Mouse (Mus musculus) midbrain, embryonic 13.5 days (tissue): ENCODE results near the gene Rpl13. TPM values are rescaled to one million over a fixed set of nuclear protein-coding genes. Genes with fewer than 3 reads are reported as not detected.
"Not testable (repeated sequence)": the region's sequence is repeated elsewhere in the genome, so short reads cannot be mapped to it uniquely, and the experiment has no call there.

Experiments
- ATAC-seq: fragments of 200-750 bp; cut with Nextera tagmentation; 2 replicates; pipeline ENCODE4 v1.8.0; 2017; ENCODE audit warnings: mild to moderate bottlenecking, moderate TSS enrichment, moderate library complexity
- H3K27ac ChIP-seq: fragments of 300-500 bp; sonication (generic); 2 replicates; pipeline ENCODE4 v1.5.1; 2015; ENCODE audit warnings: inconsistent platforms, mild to moderate bottlenecking, moderate library complexity
- H3K27me3 ChIP-seq: fragments of 300-500 bp; sonication (generic); 2 replicates; pipeline ENCODE4 v1.6.1; 2015; ENCODE audit warnings: mild to moderate bottlenecking, inconsistent platforms
- H3K36me3 ChIP-seq: fragments of 300-500 bp; sonication (generic); 2 replicates; pipeline ENCODE4 v1.6.1; 2015; ENCODE audit warnings: mild to moderate bottlenecking, inconsistent platforms
- H3K4me1 ChIP-seq: fragments of 300-500 bp; sonication (generic); replicated peaks from 2 replicates; pipeline ENCODE4 v1.6.1; 2015; ENCODE audit warnings: inconsistent platforms
- H3K4me2 ChIP-seq: fragments of 300-500 bp; sonication (generic); replicated peaks from 2 replicates; pipeline ENCODE4 v1.6.1; 2015; ENCODE audit warnings: moderate library complexity, mild to moderate bottlenecking, inconsistent platforms
- H3K4me3 ChIP-seq: fragments of 300-500 bp; sonication (generic); replicated peaks from 2 replicates; pipeline ENCODE4 v1.5.1; 2015; ENCODE audit warnings: mild to moderate bottlenecking, inconsistent platforms
- H3K9ac ChIP-seq: fragments of 300-500 bp; sonication (generic); replicated peaks from 2 replicates; pipeline ENCODE4 v1.6.1; 2015; ENCODE audit warnings: mild to moderate bottlenecking, inconsistent platforms
- H3K9me3 ChIP-seq: fragments of 300-500 bp; sonication (generic); 2 replicates; pipeline ENCODE4 v1.6.1; 2016; ENCODE audit warnings: mild to moderate bottlenecking, inconsistent platforms
- whole genome bisulfite sequencing: fragments of 180-500 bp; shearing (Covaris S2); methylation state at CpG from one replicate; pipeline ENCODE4 v1.1.7; 2015; 5-methylcytosine and 5-hydroxymethylcytosine counted together
- polyA plus RNA-seq: library from polyadenylated mRNA; unstranded; fragments of >200 nt; fragmentation: Nextera tagmentation; extraction: Ambion mirVana; gene quantifications from 2 replicates; pipeline ENCODE4 v1.2.1, GENCODE M21; 2015

Rpl13 gene
- polyA plus RNA-seq, 1 experiment from 2014 or later = 798 TPM

GRCm38 (mm10) chr8:123097216-123097615, 4.9 kb upstream of the Rpl13 start:
- Histone ChIP-seq H3K4me3 (no peak overlapping the region), H3K36me3 (peaks cover 53% of the 10 kb centered on the region), H3K4me2 (no peak overlapping the region), H3K9ac (0 out of 2 replicates have a peak overlapping the region, but pooled peaks have one; percentile 15), H3K27me3 (no peaks in the 10 kb centered on the region), H3K27ac (no peak overlapping the region), H3K4me1 (peaks cover 4% of the 10 kb centered on the region), H3K9me3 (no peaks in the 10 kb centered on the region)
- WGBS = 92% methylated on average over 11 of the region's 11 CpGs
- no peak for ATAC-seq

- no peaks in the 10 kb centered on the region for H3K27me3 ChIP-seq
- H3K4me2 ChIP-seq = no peak overlapping the region
- H3K4me1 ChIP-seq = peaks cover 4% of the 10 kb centered on the region
- no peak overlapping the region for H3K4me3 ChIP-seq
- H3K27ac ChIP-seq = no peak overlapping the region
- ATAC-seq = no peak
- H3K9ac ChIP-seq = no peak overlapping the region; the same call in 1 of the 2 replicates
- no peaks in the 10 kb centered on the region for H3K9me3 ChIP-seq
- peaks cover 48% of the 10 kb centered on the region for H3K36me3 ChIP-seq
- 72% methylated on average over 12 of the region's 12 CpGs for WGBS
Observed at GRCm38 (mm10) chr8:123097786-123098584, 4.2 kb upstream of the Rpl13 start.

- H3K9ac ChIP-seq = no peak overlapping the region; the same call in 1 of the 2 replicates
- no peak overlapping the region for H3K4me3 ChIP-seq
- H3K4me2 ChIP-seq = no peak overlapping the region
- no peaks in the 10 kb centered on the region for H3K9me3 ChIP-seq
- no peak for ATAC-seq
- WGBS = 54% methylated on average over 8 of the region's 8 CpGs
- no peaks in the 10 kb centered on the region for H3K27me3 ChIP-seq
- H3K4me1 ChIP-seq = peaks cover 16% of the 10 kb centered on the region
- peaks cover 47% of the 10 kb centered on the region for H3K36me3 ChIP-seq
- no peak overlapping the region for H3K27ac ChIP-seq
Observed at GRCm38 (mm10) chr8:123100288-123100687, 1.9 kb upstream of the Rpl13 start.

- Histone ChIP-seq H3K4me3 (no peak overlapping the region), H3K36me3 (peaks cover 47% of the 10 kb centered on the region), H3K27me3 (no peaks in the 10 kb centered on the region), H3K9me3 (no peaks in the 10 kb centered on the region), H3K9ac (no peak overlapping the region), H3K4me2 (no peak overlapping the region), H3K27ac (no peak overlapping the region), H3K4me1 (peaks cover 16% of the 10 kb centered on the region)
- ATAC-seq = no peak
- WGBS = 78% methylated on average over 4 of the region's 4 CpGs
Observed at GRCm38 (mm10) chr8:123101244-123101643, 906 bp upstream of the Rpl13 start.

DNA sequence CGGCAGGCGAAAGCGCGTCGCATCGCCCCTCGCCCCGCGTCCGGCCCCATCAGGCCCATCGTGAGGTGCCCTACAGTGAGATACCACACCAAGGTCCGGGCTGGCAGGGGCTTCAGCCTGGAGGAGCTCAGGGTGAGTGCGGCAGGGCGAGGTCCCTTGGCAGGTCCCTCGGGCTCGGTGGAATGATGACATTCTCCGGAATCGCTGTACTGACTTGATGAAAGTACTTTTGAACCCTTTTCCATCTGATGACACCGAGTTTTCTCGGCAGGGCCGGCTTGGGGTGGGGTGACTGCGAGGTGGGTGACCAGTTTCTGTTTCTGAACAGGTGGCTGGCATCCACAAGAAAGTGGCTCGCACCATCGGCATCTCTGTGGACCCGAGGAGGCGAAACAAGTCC, 705 bp downstream of the Rpl13 start:
- peaks cover 35% of the 10 kb centered on the region for H3K36me3 ChIP-seq
- 1% methylated on average over 26 of the region's 26 CpGs for WGBS
- H3K4me3 ChIP-seq = peak overlapping the region; percentile 75
- H3K9me3 ChIP-seq, ATAC-seq, H3K27me3 ChIP-seq: not testable (repeated sequence)
- H3K9ac ChIP-seq = peak overlapping the region; percentile 99
- peak overlapping the region; percentile 96 for H3K4me2 ChIP-seq
- H3K4me1 ChIP-seq = peaks cover 16% of the 10 kb centered on the region
- peak overlapping the region; percentile 92 for H3K27ac ChIP-seq

DNA sequence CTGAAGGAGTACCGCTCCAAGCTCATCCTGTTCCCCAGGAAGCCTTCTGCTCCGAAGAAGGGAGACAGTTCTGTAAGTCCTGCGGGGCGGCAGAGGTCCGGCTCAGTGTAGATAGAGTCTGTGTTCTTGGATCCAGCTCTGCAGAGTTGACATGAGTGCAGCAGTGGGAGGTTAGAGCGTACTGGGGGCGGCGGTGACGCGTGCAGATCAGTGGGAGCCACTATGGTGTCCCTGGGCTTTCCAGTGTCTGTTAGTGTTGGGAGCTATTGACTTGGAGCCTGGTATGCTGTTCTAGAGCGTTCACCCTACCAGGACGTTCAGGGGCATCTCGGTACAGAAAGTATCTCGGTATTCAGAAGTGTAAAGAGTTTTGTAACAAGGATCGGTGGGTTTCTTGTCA, 1.1 kb downstream of the Rpl13 start:
- Histone ChIP-seq H3K9me3 (no peaks in the 10 kb centered on the region), H3K4me3 (peak overlapping the region; percentile 75), H3K36me3 (peaks cover 31% of the 10 kb centered on the region), H3K4me1 (peaks cover 16% of the 10 kb centered on the region), H3K9ac (peak overlapping the region; percentile 99), H3K27ac (peak overlapping the region; percentile 92; the same call in 1 of the 2 replicates), H3K4me2 (peak overlapping the region; percentile 96), H3K27me3 (no peaks in the 10 kb centered on the region)
- ATAC-seq = no peak
- 20% methylated on average over 15 of the region's 15 CpGs for WGBS

DNA sequence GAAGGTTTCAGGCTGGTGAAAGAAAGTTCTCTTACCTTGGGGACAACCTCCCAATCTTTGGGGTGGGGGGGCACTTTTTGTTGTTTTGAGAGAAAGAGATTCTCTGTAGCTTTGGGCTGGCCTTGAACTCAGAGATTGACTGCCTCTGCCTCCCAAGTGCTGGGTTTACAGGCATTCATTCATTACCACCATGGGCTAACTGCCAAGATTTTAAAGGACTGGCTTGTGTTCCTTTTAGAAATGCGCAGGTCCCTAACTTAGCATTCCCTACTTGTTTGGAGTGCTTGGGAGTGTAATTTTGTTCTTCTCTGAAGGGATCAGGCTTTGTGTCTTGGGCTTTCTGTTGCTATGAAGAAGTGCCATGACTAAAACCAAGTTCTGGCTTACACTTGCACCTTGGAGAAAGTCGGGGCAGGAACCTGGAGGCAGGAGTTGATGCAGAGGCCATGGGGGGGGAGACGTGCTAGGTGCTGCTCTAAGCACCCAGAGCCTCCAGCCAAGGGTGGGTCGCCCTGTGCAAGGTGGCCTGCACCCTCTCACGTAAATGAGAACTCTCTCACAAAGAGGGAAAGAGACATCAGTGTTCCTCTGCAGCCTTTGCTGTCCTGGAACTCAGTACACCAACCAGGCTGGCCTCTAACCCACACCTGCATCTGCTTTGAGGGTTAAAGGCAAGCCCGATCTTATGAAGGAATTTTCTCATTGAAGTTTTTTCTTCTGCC, 2.1 kb downstream of the Rpl13 start:
- no peak for ATAC-seq
- 87% methylated on average over 6 of the region's 6 CpGs for WGBS
- Histone ChIP-seq H3K36me3 (peaks cover 27% of the 10 kb centered on the region), H3K4me2 (peak overlapping the region; percentile 96), H3K27ac (no peak overlapping the region), H3K4me3 (peak overlapping the region; percentile 75; the same call in 1 of the 2 replicates), H3K9ac (peak overlapping the region; percentile 99; the same call in 1 of the 2 replicates), H3K27me3 (no peaks in the 10 kb centered on the region), H3K4me1 (peaks cover 16% of the 10 kb centered on the region), H3K9me3 (no peaks in the 10 kb centered on the region)

- Histone ChIP-seq H3K4me1 (peaks cover 16% of the 10 kb centered on the region), H3K27me3 (no peaks in the 10 kb centered on the region), H3K9me3 (no peaks in the 10 kb centered on the region), H3K9ac (no peak overlapping the region), H3K4me3 (no peak overlapping the region), H3K36me3 (peaks cover 27% of the 10 kb centered on the region), H3K27ac (no peak overlapping the region), H3K4me2 (no peak overlapping the region)
- no peak for ATAC-seq
- WGBS = 73% methylated on average over 5 of the region's 5 CpGs
Observed at GRCm38 (mm10) chr8:123105553-123106326, 3.6 kb downstream of the Rpl13 start.

DNA sequence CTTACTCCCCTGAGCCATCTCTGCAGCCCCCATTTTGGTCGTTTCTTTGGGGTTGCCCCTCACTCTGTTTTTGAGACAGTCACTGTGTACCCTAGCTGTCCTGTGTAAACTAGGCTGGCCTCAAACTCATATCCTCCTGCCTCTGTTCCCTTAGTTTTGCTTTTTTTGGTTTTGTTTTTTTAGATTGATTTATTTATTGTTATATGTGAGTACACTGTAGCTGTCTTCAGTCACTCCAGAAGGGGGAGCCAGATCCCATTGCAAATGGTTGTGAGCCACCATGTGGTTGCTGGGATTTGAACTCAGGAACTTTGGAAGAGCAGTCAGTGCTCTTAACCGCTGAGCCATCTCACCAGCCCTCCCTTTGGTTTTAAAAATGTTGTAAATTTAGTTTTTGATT, 4.4 kb downstream of the Rpl13 start:
- no peak overlapping the region for H3K4me3 ChIP-seq
- H3K27me3 ChIP-seq = no peaks in the 10 kb centered on the region
- H3K27ac ChIP-seq = no peak overlapping the region
- WGBS = 41% methylated on average over 2 of the region's 2 CpGs
- no peak overlapping the region for H3K9ac ChIP-seq
- no peak overlapping the region for H3K4me2 ChIP-seq
- H3K9me3 ChIP-seq = no peaks in the 10 kb centered on the region
- peaks cover 27% of the 10 kb centered on the region for H3K36me3 ChIP-seq
- ATAC-seq = no peak
- peaks cover 15% of the 10 kb centered on the region for H3K4me1 ChIP-seq

DNA sequence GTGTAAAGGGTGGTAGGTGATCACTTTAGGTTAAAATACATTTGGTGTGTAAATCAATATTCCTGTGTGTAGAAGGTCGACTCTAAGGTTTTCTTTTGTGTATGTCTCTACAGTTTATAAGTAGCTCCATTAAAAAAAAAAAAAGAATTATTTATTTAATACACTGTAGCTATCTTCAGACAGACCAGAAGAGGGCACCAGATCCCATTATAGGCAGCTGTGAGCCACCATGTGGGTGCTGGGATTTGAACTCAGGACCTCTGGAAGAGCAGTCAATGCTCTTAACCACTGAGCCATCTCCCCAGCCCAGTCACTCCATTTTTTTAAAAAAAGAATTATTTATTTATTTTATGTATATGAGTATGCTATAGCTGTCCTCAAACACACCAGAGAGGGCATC, 5.9 kb downstream of the Rpl13 start:
- Histone ChIP-seq H3K27ac (no peak overlapping the region), H3K9me3 (no peaks in the 10 kb centered on the region), H3K27me3 (no peaks in the 10 kb centered on the region), H3K4me2 (no peak overlapping the region), H3K4me1 (peaks cover 11% of the 10 kb centered on the region), H3K9ac (no peak overlapping the region), H3K36me3 (peaks cover 27% of the 10 kb centered on the region), H3K4me3 (no peak overlapping the region)
- ATAC-seq = no peak
- WGBS = 76% methylated on average over 1 of the region's 1 CpGs

- H3K36me3 ChIP-seq = peaks cover 18% of the 10 kb centered on the region
- H3K9ac ChIP-seq = no peak overlapping the region
- H3K9me3 ChIP-seq = no peaks in the 10 kb centered on the region
- 80% methylated on average over 5 of the region's 5 CpGs for WGBS
- H3K4me2 ChIP-seq = no peak overlapping the region
- no peak overlapping the region for H3K4me3 ChIP-seq
- peaks cover 2% of the 10 kb centered on the region for H3K4me1 ChIP-seq
- no peaks in the 10 kb centered on the region for H3K27me3 ChIP-seq
- no peak overlapping the region for H3K27ac ChIP-seq
- ATAC-seq = no peak
Observed at GRCm38 (mm10) chr8:123108953-123109352, 6.8 kb downstream of the Rpl13 start.

GRCm38 (mm10) chr8:123110649-123111048, 8.5 kb downstream of the Rpl13 start:
- Histone ChIP-seq H3K36me3 (peaks cover 1% of the 10 kb centered on the region), H3K9me3 (no peaks in the 10 kb centered on the region), H3K4me3 (no peak overlapping the region), H3K27ac (no peak overlapping the region), H3K9ac (no peak overlapping the region), H3K4me2 (no peak overlapping the region), H3K4me1 (no peaks in the 10 kb centered on the region), H3K27me3 (peaks cover 7% of the 10 kb centered on the region)
- WGBS = 28% methylated on average over 4 of the region's 4 CpGs
- peak; percentile 53; the same call in 1 of the 2 replicates for ATAC-seq
